Mouse (Mus musculus): ENCODE measurements around the gene Nek1. TPM values are rescaled to one million over a fixed set of nuclear protein-coding genes. Genes with fewer than 3 reads are reported as not detected.

Gene Nek1
- total and polyA plus RNA-seq, 3 experiments, result 4.0 to 10.5 (median 9.3) TPM

- H3K36me3 ChIP-seq (ENCODE audit: control insufficient read depth, insufficient read depth, low read length), result no peaks in the 10 kb centered on the region
- H3K4me3 ChIP-seq, result no peak overlapping the region
- H3K27me3 ChIP-seq (ENCODE audit: control insufficient read depth, insufficient read depth, low read length), result no peaks in the 10 kb centered on the region
- WGBS, result 68% methylated on average over 3 of the region's 3 CpGs
- no peaks in the 10 kb centered on the region for H3K79me2 ChIP-seq (replicated peaks; ENCODE audit: control insufficient read depth, insufficient read depth, low read length)
- no peak overlapping the region for H3K9ac ChIP-seq (ENCODE audit: low read depth, low read length)
- no peak overlapping the region for H3K27ac ChIP-seq
- TF ChIP-seq CTCF (IDR thresholded peaks at IDR 0.05) (no peak), EP300 (IDR thresholded peaks at IDR 0.05; ENCODE audit: insufficient read depth, low read depth, low read length) (no peak), POLR2A (IDR thresholded peaks at IDR 0.05; ENCODE audit: insufficient read depth, low read depth, low read length) (no peak)
- no peak for DNase-seq
- intact Hi-C loops (cut with DNase I), result no loop called here
- H3K4me1 ChIP-seq (ENCODE audit: control insufficient read depth, insufficient read depth, low read length), result no peaks in the 10 kb centered on the region
Observed at GRCm38 (mm10) chr8:61142302-61142701, 149.3 kb downstream of the Nek1 start.

- DNase-seq, result no peak
- Histone ChIP-seq H3K27me3 (ENCODE audit: control insufficient read depth, insufficient read depth, low read length) (no peaks in the 10 kb centered on the region), H3K4me3 (no peak overlapping the region), H3K4me1 (ENCODE audit: control insufficient read depth, insufficient read depth, low read length) (no peaks in the 10 kb centered on the region), H3K36me3 (ENCODE audit: control insufficient read depth, insufficient read depth, low read length) (no peaks in the 10 kb centered on the region), H3K27ac (no peak overlapping the region), H3K79me2 (replicated peaks; ENCODE audit: control insufficient read depth, insufficient read depth, low read length) (no peaks in the 10 kb centered on the region), H3K9ac (ENCODE audit: low read depth, low read length) (no peak overlapping the region)
- intact Hi-C loops (cut with DNase I), result no loop called here
- TF ChIP-seq POLR2A (IDR thresholded peaks at IDR 0.05; ENCODE audit: insufficient read depth, low read depth, low read length), result no peak
- TF ChIP-seq CTCF (IDR thresholded peaks at IDR 0.05), result no peak
- TF ChIP-seq EP300 (IDR thresholded peaks at IDR 0.05; ENCODE audit: insufficient read depth, low read depth, low read length), result no peak
Observed at GRCm38 (mm10) chr8:61142845-61143244, 149.8 kb downstream of the Nek1 start.

- H3K27me3 ChIP-seq (ENCODE audit: control insufficient read depth, insufficient read depth, low read length), result no peaks in the 10 kb centered on the region
- intact Hi-C loops (cut with DNase I), result no loop called here
Observed at GRCm38 (mm10) chr8:61148728-61149127, 155.7 kb downstream of the Nek1 start.

GRCm38 (mm10) chr8:61150596-61150995, 157.6 kb downstream of the Nek1 start:
- Histone ChIP-seq H3K27me3 (ENCODE audit: control insufficient read depth, insufficient read depth, low read length) (no peaks in the 10 kb centered on the region), H3K36me3 (ENCODE audit: control insufficient read depth, insufficient read depth, low read length) (no peaks in the 10 kb centered on the region), H3K4me3 (no peak overlapping the region), H3K4me1 (ENCODE audit: control insufficient read depth, insufficient read depth, low read length) (no peaks in the 10 kb centered on the region), H3K79me2 (replicated peaks; ENCODE audit: control insufficient read depth, insufficient read depth, low read length) (no peaks in the 10 kb centered on the region), H3K27ac (no peak overlapping the region), H3K9ac (ENCODE audit: low read depth, low read length) (no peak overlapping the region)
- no peak for TF ChIP-seq EP300 (IDR thresholded peaks at IDR 0.05; ENCODE audit: insufficient read depth, low read depth, low read length)
- no peak for TF ChIP-seq POLR2A (IDR thresholded peaks at IDR 0.05; ENCODE audit: insufficient read depth, low read depth, low read length)
- no peak for TF ChIP-seq CTCF (IDR thresholded peaks at IDR 0.05)
- DNase-seq, result no peak
- intact Hi-C loops (cut with DNase I), result no loop called here
- WGBS, result 42% methylated on average over 4 of the region's 4 CpGs

More at GRCm38 (mm10) chr8:61148728-61149127, 155.7 kb downstream of the Nek1 start:
- Histone ChIP-seq H3K4me1 (ENCODE audit: control insufficient read depth, insufficient read depth, low read length) (no peaks in the 10 kb centered on the region), H3K4me3 (no peak overlapping the region), H3K36me3 (ENCODE audit: control insufficient read depth, insufficient read depth, low read length) (no peaks in the 10 kb centered on the region), H3K27ac (no peak overlapping the region), H3K9ac (ENCODE audit: low read depth, low read length) (no peak overlapping the region), H3K79me2 (replicated peaks; ENCODE audit: control insufficient read depth, insufficient read depth, low read length) (no peaks in the 10 kb centered on the region)
- 94% methylated on average over 5 of the region's 5 CpGs for WGBS
- TF ChIP-seq CTCF (IDR thresholded peaks at IDR 0.05) (no peak), EP300 (IDR thresholded peaks at IDR 0.05; ENCODE audit: insufficient read depth, low read depth, low read length) (no peak), POLR2A (IDR thresholded peaks at IDR 0.05; ENCODE audit: insufficient read depth, low read depth, low read length) (no peak)
- no peak for DNase-seq

GRCm38 (mm10) chr8:61156406-61156805, 163.4 kb downstream of the Nek1 start:
- Histone ChIP-seq H3K4me3 (no peak overlapping the region), H3K36me3 (ENCODE audit: control insufficient read depth, insufficient read depth, low read length) (no peaks in the 10 kb centered on the region), H3K4me1 (ENCODE audit: control insufficient read depth, insufficient read depth, low read length) (no peaks in the 10 kb centered on the region), H3K27ac (no peak overlapping the region), H3K9ac (ENCODE audit: low read depth, low read length) (no peak overlapping the region), H3K27me3 (ENCODE audit: control insufficient read depth, insufficient read depth, low read length) (no peaks in the 10 kb centered on the region), H3K79me2 (replicated peaks; ENCODE audit: control insufficient read depth, insufficient read depth, low read length) (no peaks in the 10 kb centered on the region)
- TF ChIP-seq EP300 (IDR thresholded peaks at IDR 0.05; ENCODE audit: insufficient read depth, low read depth, low read length), result no peak
- TF ChIP-seq CTCF (IDR thresholded peaks at IDR 0.05), result no peak
- TF ChIP-seq POLR2A (IDR thresholded peaks at IDR 0.05; ENCODE audit: insufficient read depth, low read depth, low read length), result no peak
- DNase-seq, result no peak
- intact Hi-C loops (cut with DNase I), result no loop called here
- WGBS, result 60% methylated on average over 1 of the region's 1 CpGs

GRCm38 (mm10) chr8:61158540-61158939, 165.5 kb downstream of the Nek1 start:
- H3K4me1 ChIP-seq (ENCODE audit: control insufficient read depth, insufficient read depth, low read length), result no peaks in the 10 kb centered on the region
- no peak overlapping the region for H3K9ac ChIP-seq (ENCODE audit: low read depth, low read length)
- intact Hi-C loops (cut with DNase I), result no loop called here
- no peaks in the 10 kb centered on the region for H3K36me3 ChIP-seq (ENCODE audit: control insufficient read depth, insufficient read depth, low read length)
- TF ChIP-seq CTCF (IDR thresholded peaks at IDR 0.05), result no peak
- no peak for TF ChIP-seq EP300 (IDR thresholded peaks at IDR 0.05; ENCODE audit: insufficient read depth, low read depth, low read length)
- TF ChIP-seq POLR2A (IDR thresholded peaks at IDR 0.05; ENCODE audit: insufficient read depth, low read depth, low read length), result no peak
- H3K4me3 ChIP-seq, result no peak overlapping the region
- H3K27ac ChIP-seq, result no peak overlapping the region
- no peak for DNase-seq
- no peaks in the 10 kb centered on the region for H3K27me3 ChIP-seq (ENCODE audit: control insufficient read depth, insufficient read depth, low read length)
- 71% methylated on average over 3 of the region's 3 CpGs for WGBS
- H3K79me2 ChIP-seq (replicated peaks; ENCODE audit: control insufficient read depth, insufficient read depth, low read length), result no peaks in the 10 kb centered on the region

Data from heart, adult 2 months (tissue).